Mouse (Mus musculus): ENCODE measurements around the gene 2510009E07Rik. TPM values are rescaled to one million over a fixed set of nuclear protein-coding genes. Genes with fewer than 3 reads are reported as not detected.

Gene 2510009E07Rik
- total and polyA plus RNA-seq, 2 experiments from 2014 or later = 20.0 to 32.2 TPM

DNA sequence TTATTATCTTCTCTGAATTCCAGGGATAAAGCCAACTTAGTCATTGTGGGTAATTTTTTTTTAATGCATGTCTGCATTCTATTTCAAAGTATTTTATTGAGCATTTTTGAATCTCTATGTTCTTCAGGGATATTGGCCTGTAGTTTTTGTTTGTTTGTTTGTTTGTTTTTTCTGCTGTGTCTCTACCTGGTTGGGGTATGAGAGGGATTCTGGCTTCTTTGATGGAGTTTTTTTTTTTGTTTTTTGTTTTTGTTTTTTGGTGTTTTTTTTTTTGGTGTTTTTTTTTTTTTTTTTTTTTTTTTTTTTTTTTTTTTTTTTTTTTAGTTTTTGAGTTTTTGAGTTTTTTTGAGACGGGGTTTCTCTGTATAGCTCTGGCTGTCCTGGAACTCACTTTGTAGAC is 41.2 kb upstream of the 2510009E07Rik start:
- TF ChIP-seq CTCF (IDR thresholded peaks at IDR 0.05; ENCODE audit: low read depth) = no peak
- no peak for TF ChIP-seq EP300 (IDR thresholded peaks at IDR 0.05; ENCODE audit: low read depth)
- Histone ChIP-seq H3K27ac (ENCODE audit: low read depth) (no peak overlapping the region), H3K36me3 (replicated peaks; ENCODE audit: control insufficient read depth, insufficient read depth, low read length) (no peaks in the 10 kb centered on the region), H3K27me3 (ENCODE audit: control insufficient read depth, insufficient read depth, low read length) (no peaks in the 10 kb centered on the region), H3K4me2 (ENCODE audit: low read depth, low read length) (no peak overlapping the region), H3K9me3 (replicated peaks; ENCODE audit: control insufficient read depth, low read length) (no peaks in the 10 kb centered on the region), H3K9ac (replicated peaks; ENCODE audit: low read depth, low read length) (no peak overlapping the region), H3K4me1 (ENCODE audit: control insufficient read depth, insufficient read depth) (no peaks in the 10 kb centered on the region), H3K4me3 (ENCODE audit: low read depth, low read length) (no peak overlapping the region)
- WGBS = 100% methylated on average over 1 of the region's 1 CpGs
- DNase-seq (ENCODE audit: low spot score) = no peak
- ATAC-seq (ENCODE audit: insufficient read depth, low read depth) = no peak

DNA sequence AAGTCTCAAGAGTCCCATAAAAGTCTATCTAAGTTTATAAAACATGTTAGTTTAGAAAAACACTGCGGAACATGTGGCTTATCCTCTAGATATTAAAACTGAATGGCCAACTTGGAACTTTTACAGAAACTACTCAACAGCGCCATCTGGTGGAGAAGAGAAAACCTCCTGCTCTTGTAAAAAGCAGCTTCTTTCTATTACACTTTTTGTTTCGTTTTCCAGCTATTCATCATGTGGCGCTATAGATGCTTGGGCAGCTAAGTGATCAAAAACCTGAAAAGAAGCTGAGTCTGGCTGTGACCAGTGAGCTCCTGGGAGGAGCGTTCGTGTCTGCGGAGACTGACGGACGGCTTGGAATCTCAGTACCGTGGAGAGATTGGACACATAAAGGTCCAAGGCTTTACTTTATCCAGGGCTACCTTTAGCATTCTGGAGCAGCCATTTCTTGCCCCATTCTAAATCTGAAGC is 33.5 kb upstream of the 2510009E07Rik start:
- Histone ChIP-seq H3K9me3 (replicated peaks; ENCODE audit: control insufficient read depth, low read length) (no peaks in the 10 kb centered on the region), H3K36me3 (replicated peaks; ENCODE audit: control insufficient read depth, insufficient read depth, low read length) (no peaks in the 10 kb centered on the region), H3K27ac (ENCODE audit: low read depth) (no peak overlapping the region), H3K27me3 (ENCODE audit: control insufficient read depth, insufficient read depth, low read length) (no peaks in the 10 kb centered on the region), H3K4me3 (ENCODE audit: low read depth, low read length) (peak overlapping the region; percentile 45), H3K4me2 (ENCODE audit: low read depth, low read length) (peak overlapping the region; percentile 54), H3K9ac (replicated peaks; ENCODE audit: low read depth, low read length) (no peak overlapping the region), H3K4me1 (ENCODE audit: control insufficient read depth, insufficient read depth) (no peaks in the 10 kb centered on the region)
- DNase-seq (ENCODE audit: low spot score) = peak; percentile 78
- ATAC-seq (ENCODE audit: insufficient read depth, low read depth) = 0 out of 2 replicates have a peak, but pooled peaks have one; percentile 14
- TF ChIP-seq EP300 (IDR thresholded peaks at IDR 0.05; ENCODE audit: low read depth) (no peak), CTCF (IDR thresholded peaks at IDR 0.05; ENCODE audit: low read depth) (peak; percentile 77)
- 39% methylated on average over 10 of the region's 10 CpGs for WGBS

DNA sequence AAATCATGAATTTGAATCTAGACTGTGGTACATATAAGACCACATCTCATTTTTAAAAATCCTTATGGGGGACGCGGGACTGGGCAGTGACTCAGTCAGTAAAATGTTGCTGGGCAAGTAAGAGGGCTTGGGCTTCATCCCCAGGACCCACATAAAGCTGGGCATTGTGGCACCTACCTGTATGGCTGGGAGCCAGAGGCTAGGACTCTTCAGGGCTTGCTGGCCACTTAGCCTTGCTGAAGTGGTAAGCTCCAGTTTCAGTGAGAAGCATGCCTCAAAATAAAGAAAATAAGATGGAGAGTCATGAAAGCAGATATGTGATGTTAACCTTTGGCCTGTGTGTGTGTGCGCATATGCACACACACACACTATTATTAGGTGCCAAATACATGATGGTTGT is 33.0 kb upstream of the 2510009E07Rik start:
- Histone ChIP-seq H3K4me3 (ENCODE audit: low read depth, low read length) (no peak overlapping the region), H3K9ac (replicated peaks; ENCODE audit: low read depth, low read length) (no peak overlapping the region), H3K4me2 (ENCODE audit: low read depth, low read length) (no peak overlapping the region), H3K9me3 (replicated peaks; ENCODE audit: control insufficient read depth, low read length) (no peaks in the 10 kb centered on the region), H3K36me3 (replicated peaks; ENCODE audit: control insufficient read depth, insufficient read depth, low read length) (no peaks in the 10 kb centered on the region), H3K27ac (ENCODE audit: low read depth) (no peak overlapping the region), H3K4me1 (ENCODE audit: control insufficient read depth, insufficient read depth) (no peaks in the 10 kb centered on the region), H3K27me3 (ENCODE audit: control insufficient read depth, insufficient read depth, low read length) (no peaks in the 10 kb centered on the region)
- TF ChIP-seq EP300 (IDR thresholded peaks at IDR 0.05; ENCODE audit: low read depth) (no peak), CTCF (IDR thresholded peaks at IDR 0.05; ENCODE audit: low read depth) (no peak)
- 88% methylated on average over 3 of the region's 3 CpGs for WGBS
- no peak for ATAC-seq (ENCODE audit: insufficient read depth, low read depth)
- DNase-seq (ENCODE audit: low spot score) = no peak

DNA sequence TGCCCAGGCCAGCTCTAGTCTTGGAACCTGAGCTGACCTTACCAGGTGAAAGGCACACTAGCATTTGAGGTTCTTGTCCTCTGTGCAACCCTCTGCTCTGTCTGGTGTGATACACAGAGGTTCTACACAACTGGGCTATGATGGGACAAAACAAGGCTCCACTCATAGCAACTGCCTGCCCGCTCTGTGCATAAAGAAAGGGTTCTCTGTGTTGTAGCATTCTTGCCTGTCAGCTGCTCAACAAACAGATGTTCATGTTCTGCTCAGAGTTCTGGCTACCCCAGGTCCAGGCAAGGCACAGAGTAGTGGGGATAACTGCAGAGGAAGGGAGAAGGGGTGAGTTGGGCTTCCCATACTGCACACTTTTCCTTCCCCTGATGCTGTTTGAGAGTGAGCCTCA is 29.8 kb upstream of the 2510009E07Rik start:
- 88% methylated on average over 1 of the region's 1 CpGs for WGBS
- Histone ChIP-seq H3K36me3 (replicated peaks; ENCODE audit: control insufficient read depth, insufficient read depth, low read length) (no peaks in the 10 kb centered on the region), H3K4me3 (ENCODE audit: low read depth, low read length) (no peak overlapping the region), H3K9ac (replicated peaks; ENCODE audit: low read depth, low read length) (no peak overlapping the region), H3K27ac (ENCODE audit: low read depth) (no peak overlapping the region), H3K27me3 (ENCODE audit: control insufficient read depth, insufficient read depth, low read length) (no peaks in the 10 kb centered on the region), H3K9me3 (replicated peaks; ENCODE audit: control insufficient read depth, low read length) (no peaks in the 10 kb centered on the region), H3K4me2 (ENCODE audit: low read depth, low read length) (no peak overlapping the region), H3K4me1 (ENCODE audit: control insufficient read depth, insufficient read depth) (no peaks in the 10 kb centered on the region)
- DNase-seq (ENCODE audit: low spot score) (no peak), ATAC-seq (ENCODE audit: insufficient read depth, low read depth) (no peak)
- TF ChIP-seq EP300 (IDR thresholded peaks at IDR 0.05; ENCODE audit: low read depth) = no peak
- no peak for TF ChIP-seq CTCF (IDR thresholded peaks at IDR 0.05; ENCODE audit: low read depth)

DNA sequence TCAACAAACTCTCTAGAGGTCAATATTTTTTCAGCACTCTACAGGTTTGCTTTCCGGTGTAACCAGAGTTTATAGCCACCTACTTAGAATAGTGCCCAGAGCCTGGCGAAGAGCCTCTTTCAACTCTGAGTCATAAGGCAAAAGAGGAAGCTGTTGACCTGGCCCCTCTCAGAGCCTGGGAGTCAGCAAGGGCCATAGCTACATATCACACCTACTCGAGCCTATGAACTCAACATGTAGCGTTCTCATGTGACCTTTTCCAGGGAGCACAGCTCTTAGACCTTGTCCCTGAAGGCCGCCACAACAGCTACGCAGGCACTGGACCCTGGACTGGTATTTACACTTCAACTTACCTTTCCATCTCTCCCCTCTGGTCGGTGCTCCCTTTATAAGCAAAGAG is 25.3 kb upstream of the 2510009E07Rik start:
- Histone ChIP-seq H3K27me3 (ENCODE audit: control insufficient read depth, insufficient read depth, low read length) (no peaks in the 10 kb centered on the region), H3K4me2 (ENCODE audit: low read depth, low read length) (no peak overlapping the region), H3K4me3 (ENCODE audit: low read depth, low read length) (no peak overlapping the region), H3K36me3 (replicated peaks; ENCODE audit: control insufficient read depth, insufficient read depth, low read length) (no peaks in the 10 kb centered on the region), H3K27ac (ENCODE audit: low read depth) (no peak overlapping the region), H3K4me1 (ENCODE audit: control insufficient read depth, insufficient read depth) (no peaks in the 10 kb centered on the region), H3K9ac (replicated peaks; ENCODE audit: low read depth, low read length) (no peak overlapping the region), H3K9me3 (replicated peaks; ENCODE audit: control insufficient read depth, low read length) (no peaks in the 10 kb centered on the region)
- WGBS = 74% methylated on average over 7 of the region's 7 CpGs
- DNase-seq (ENCODE audit: low spot score) (no peak), ATAC-seq (ENCODE audit: insufficient read depth, low read depth) (no peak)
- no peak for TF ChIP-seq CTCF (IDR thresholded peaks at IDR 0.05; ENCODE audit: low read depth)
- no peak for TF ChIP-seq EP300 (IDR thresholded peaks at IDR 0.05; ENCODE audit: low read depth)

DNA sequence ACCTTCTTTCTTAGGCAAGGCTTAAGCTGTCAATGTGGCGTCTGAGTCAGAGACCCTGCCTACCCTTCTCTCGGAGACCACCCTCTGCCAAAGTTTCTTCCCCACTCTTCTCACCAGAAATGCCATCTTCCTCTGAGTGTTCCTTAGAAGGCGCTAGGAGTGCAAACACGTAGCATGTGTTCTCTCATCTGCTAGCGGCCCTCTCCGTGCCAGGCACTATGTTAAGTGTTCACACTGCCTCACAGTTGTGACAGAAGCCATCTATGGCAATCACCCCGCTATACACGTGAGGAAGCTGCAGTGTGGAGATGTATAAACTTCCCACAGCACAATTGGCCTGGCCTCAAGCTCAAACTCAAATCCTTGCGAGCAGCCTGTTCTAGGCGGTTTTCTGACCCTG is 20.1 kb upstream of the 2510009E07Rik start:
- no peaks in the 10 kb centered on the region for H3K27me3 ChIP-seq (ENCODE audit: control insufficient read depth, insufficient read depth, low read length)
- 78% methylated on average over 10 of the region's 10 CpGs for WGBS
- no peaks in the 10 kb centered on the region for H3K9me3 ChIP-seq (replicated peaks; ENCODE audit: control insufficient read depth, low read length)
- no peaks in the 10 kb centered on the region for H3K36me3 ChIP-seq (replicated peaks; ENCODE audit: control insufficient read depth, insufficient read depth, low read length)
- TF ChIP-seq EP300 (IDR thresholded peaks at IDR 0.05; ENCODE audit: low read depth) = no peak
- TF ChIP-seq CTCF (IDR thresholded peaks at IDR 0.05; ENCODE audit: low read depth) = no peak
- ATAC-seq (ENCODE audit: insufficient read depth, low read depth) = no peak
- H3K9ac ChIP-seq (replicated peaks; ENCODE audit: low read depth, low read length) = no peak overlapping the region
- DNase-seq (ENCODE audit: low spot score) = no peak
- H3K4me1 ChIP-seq (ENCODE audit: control insufficient read depth, insufficient read depth) = no peaks in the 10 kb centered on the region
- no peak overlapping the region for H3K4me3 ChIP-seq (ENCODE audit: low read depth, low read length)
- no peak overlapping the region for H3K4me2 ChIP-seq (ENCODE audit: low read depth, low read length)
- H3K27ac ChIP-seq (ENCODE audit: low read depth) = no peak overlapping the region
